Mouse (Mus musculus): Measurements from ENCODE around the gene Stag3.

DNA sequence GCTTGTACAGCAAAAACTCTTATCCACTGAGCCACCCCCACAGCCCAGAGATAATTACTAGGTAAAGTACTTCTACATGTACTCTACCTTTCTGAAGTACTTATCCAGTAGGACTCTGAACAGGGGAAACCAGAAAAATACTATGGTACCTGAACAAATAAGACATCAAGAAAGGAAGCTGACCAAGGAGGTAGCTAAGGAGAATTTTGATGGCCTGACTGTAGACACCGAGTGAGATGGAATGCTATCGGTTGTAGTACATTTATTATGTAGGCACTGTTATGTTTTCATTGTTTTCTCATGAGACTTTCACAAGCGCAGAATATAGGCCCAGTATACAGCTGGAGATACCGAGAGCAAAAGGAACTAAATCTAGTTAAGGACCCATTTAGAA, 22.5 kb upstream of the Stag3 start:
- no peak for TF ChIP-seq ZNF384 (IDR thresholded peaks at IDR 0.05; ENCODE audit: low read depth, low read length)
- TF ChIP-seq ZC3H11A (IDR thresholded peaks at IDR 0.05; ENCODE audit: low read depth, low read length), result no peak
- TF ChIP-seq TAL1 (IDR thresholded peaks at IDR 0.05; ENCODE audit: low read length), result no peak
- TF ChIP-seq RCOR1 (IDR thresholded peaks at IDR 0.05; ENCODE audit: low read depth, low read length), result 0 out of 2 replicates have a peak, but pooled peaks have one; percentile 39
- TF ChIP-seq MAX (IDR thresholded peaks at IDR 0.05; ENCODE audit: low read length), result no peak
- TF ChIP-seq CTCF (IDR thresholded peaks at IDR 0.05 in 2 of 3, conservative IDR thresholded peaks at IDR 0.05 in 1 of 3; ENCODE audit: control insufficient read depth in 1 of 3, insufficient read depth in 1 of 3, low read depth in 2 of 3, low read length in 3 of 3, poor library complexity in 1 of 3, severe bottlenecking in 1 of 3), result no peak
- no peak; a peak in 1 of 4 replicates for TF ChIP-seq POLR2A (IDR thresholded peaks at IDR 0.05; ENCODE audit: control insufficient read depth in 1 of 2, insufficient read depth in 1 of 2, low read depth in 1 of 2, low read length in 2 of 2, poor library complexity in 1 of 2)
- peak in 1 of 2 experiments; percentile 21; a peak in 1 of 4 replicates for TF ChIP-seq EP300 (IDR thresholded peaks at IDR 0.05; ENCODE audit: low read depth in 1 of 2, low read length in 2 of 2)
- no peak for TF ChIP-seq HCFC1 (IDR thresholded peaks at IDR 0.05; ENCODE audit: low read depth, low read length)
